Mouse (Mus musculus) liver, postnatal 0 days (tissue): ENCODE results near the gene Lmtk3. TPM values are rescaled to one million over a fixed set of nuclear protein-coding genes. Genes with fewer than 3 reads are reported as not detected.

ENCODE experiments used
- ATAC-seq: fragments of 200-750 bp; cut with Nextera tagmentation; 2 replicates; pipeline ENCODE4 v1.8.0; 2017; ENCODE audit warnings: mild to moderate bottlenecking, moderate library complexity
- DNase-seq: peaks from one replicate; pipeline ENCODE4 v3.0.0-alpha.2; 2016
- H3K27ac ChIP-seq: fragments of 300-500 bp; sonication (generic); 2 replicates; pipeline ENCODE4 v1.5.1; 2014; ENCODE audit warnings: antibody characterized with exemption, moderate library complexity, mild to moderate bottlenecking, low read depth
- H3K27me3 ChIP-seq: fragments of 300-500 bp; sonication (generic); 2 replicates; pipeline ENCODE4 v1.6.1; 2014; ENCODE audit warnings: low read length, control low read depth, mixed read lengths; ENCODE audit not compliant: insufficient read depth
- H3K36me3 ChIP-seq: fragments of 300-500 bp; sonication (generic); replicated peaks from 2 replicates; pipeline ENCODE4 v1.6.1; 2014; ENCODE audit warnings: mild to moderate bottlenecking, control low read depth, low read length, moderate library complexity, mixed read lengths; ENCODE audit not compliant: insufficient read depth
- H3K4me1 ChIP-seq: fragments of 300-500 bp; sonication (generic); 2 replicates; pipeline ENCODE4 v1.6.1; 2014; ENCODE audit warnings: antibody characterized with exemption, mild to moderate bottlenecking, control low read depth; ENCODE audit not compliant: insufficient read depth
- H3K4me2 ChIP-seq: fragments of 300-500 bp; sonication (generic); 2 replicates; pipeline ENCODE4 v1.6.1; 2014; ENCODE audit warnings: low read depth, mild to moderate bottlenecking, low read length, moderate library complexity, mixed read lengths
- H3K4me3 ChIP-seq: fragments of 300-500 bp; sonication (generic); 2 replicates; pipeline ENCODE4 v1.5.1; 2014; ENCODE audit warnings: low read depth, low read length
- H3K9ac ChIP-seq: fragments of 300-500 bp; sonication (generic); replicated peaks from 2 replicates; pipeline ENCODE4 v1.6.1; 2014; ENCODE audit warnings: mild to moderate bottlenecking, moderate library complexity
- H3K9me3 ChIP-seq: fragments of 300-500 bp; sonication (generic); 2 replicates; pipeline ENCODE4 v1.6.1; 2016; ENCODE audit warnings: mild to moderate bottlenecking, control low read depth, low read length, mixed read lengths
- CTCF ChIP-seq: sonication (generic); IDR thresholded peaks from 2 replicates; pipeline ENCODE4 v1.5.1; 2016; ENCODE audit warnings: antibody characterized with exemption, low read depth
- EP300 ChIP-seq: IDR thresholded peaks from 2 replicates; pipeline ENCODE4 v1.6.1; 2016; ENCODE audit warnings: antibody characterized with exemption, low read depth, mild to moderate bottlenecking
- WGBS: fragments of 180-500 bp; shearing (Covaris S2); extraction: QIAGEN DNeasy Blood & Tissue Kit; methylation state at CpG from one replicate; pipeline ENCODE4 v1.1.7; 2014; ENCODE audit not compliant: insufficient replicate concordance; 5-methylcytosine and 5-hydroxymethylcytosine counted together
- polyA plus RNA-seq: library from polyadenylated mRNA; unstranded; fragments of >200 nt; fragmentation: Nextera tagmentation; extraction: Ambion mirVana; gene quantifications from 2 replicates; pipeline ENCODE4 v1.2.1, GENCODE M21; 2015

Lmtk3 gene
- polyA plus RNA-seq, 1 experiment from 2014 or later = not detected

DNA sequence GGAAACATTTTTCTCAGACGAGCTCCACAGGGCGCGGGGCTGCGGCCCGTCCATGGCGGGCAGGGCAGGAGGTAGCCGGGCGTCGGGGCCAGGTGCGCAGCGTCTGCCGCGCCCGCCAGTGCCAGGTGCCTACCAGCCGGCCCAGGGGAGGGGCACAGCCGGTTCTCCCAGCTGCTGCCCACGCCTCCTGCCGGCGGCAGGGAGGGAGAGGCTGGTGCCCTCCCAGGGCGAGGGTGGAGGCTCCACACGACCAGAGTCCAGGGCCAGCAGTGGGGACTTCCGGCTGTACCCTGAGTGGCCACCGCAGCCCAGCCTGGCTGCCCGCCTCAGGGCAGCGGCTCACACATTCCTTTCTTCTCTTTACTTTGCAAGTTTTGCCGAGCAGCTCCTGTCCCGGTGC, 24.1 kb upstream of the Lmtk3 start:
- no peaks in the 10 kb centered on the region for H3K9me3 ChIP-seq
- H3K27me3 ChIP-seq = peaks cover 20% of the 10 kb centered on the region
- ATAC-seq = peak; percentile 71
- 13% methylated on average over 26 of the region's 27 CpGs for WGBS
- no peak overlapping the region for H3K4me3 ChIP-seq
- TF ChIP-seq CTCF = no peak
- TF ChIP-seq EP300 = no peak
- H3K4me1 ChIP-seq = no peaks in the 10 kb centered on the region
- no peaks in the 10 kb centered on the region for H3K36me3 ChIP-seq
- H3K9ac ChIP-seq = no peak overlapping the region
- peak overlapping the region; percentile 26; the same call in 1 of the 2 replicates for H3K4me2 ChIP-seq
- no peak for DNase-seq
- no peak overlapping the region for H3K27ac ChIP-seq

DNA sequence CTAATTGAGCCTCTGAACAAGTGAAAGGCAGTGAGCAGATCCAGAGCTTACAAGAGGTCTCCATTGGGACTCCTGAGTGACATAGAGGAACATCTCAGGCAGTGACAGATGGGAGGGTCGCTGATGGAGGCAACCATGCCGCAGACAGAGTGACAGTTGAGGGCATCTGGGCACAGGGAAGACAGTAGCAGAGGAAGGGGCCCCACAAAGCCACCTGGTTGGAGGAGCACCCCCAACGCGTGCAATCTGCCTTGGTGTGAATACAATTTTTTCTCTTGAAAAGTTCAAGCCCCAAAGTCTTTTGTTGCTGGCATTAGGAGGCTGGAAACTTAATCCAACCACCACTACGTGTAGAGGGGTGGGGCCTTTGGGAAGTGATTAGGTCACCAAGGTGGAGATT, 23.4 kb upstream of the Lmtk3 start:
- no peaks in the 10 kb centered on the region for H3K4me1 ChIP-seq
- peaks cover 20% of the 10 kb centered on the region for H3K27me3 ChIP-seq
- WGBS = 65% methylated on average over 5 of the region's 5 CpGs
- no peak for TF ChIP-seq CTCF
- no peak for TF ChIP-seq EP300
- no peaks in the 10 kb centered on the region for H3K9me3 ChIP-seq
- DNase-seq (no peak), ATAC-seq (no peak)
- H3K27ac ChIP-seq = no peak overlapping the region
- no peak overlapping the region for H3K4me3 ChIP-seq
- H3K4me2 ChIP-seq = no peak overlapping the region
- H3K9ac ChIP-seq = no peak overlapping the region
- H3K36me3 ChIP-seq = no peaks in the 10 kb centered on the region

DNA sequence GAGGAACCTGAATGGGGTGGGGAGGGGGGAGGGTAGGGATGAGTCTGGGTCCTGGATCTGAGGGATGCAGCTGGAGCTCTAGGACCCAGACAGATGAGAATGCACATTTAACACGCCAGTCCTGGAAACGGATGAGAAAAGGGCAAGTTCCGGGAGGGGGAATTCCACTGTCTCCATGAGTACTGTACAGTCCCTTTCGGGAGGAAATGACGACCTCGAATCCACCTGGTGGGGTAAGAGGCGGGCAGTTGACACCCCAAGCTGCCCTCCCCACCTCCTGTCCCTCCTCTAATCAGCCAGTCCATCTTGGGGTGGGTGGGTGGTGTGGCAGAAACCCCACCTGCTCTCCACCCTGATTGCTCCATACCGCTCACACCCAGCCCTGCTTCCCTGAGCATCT, 17.5 kb upstream of the Lmtk3 start:
- no peaks in the 10 kb centered on the region for H3K27me3 ChIP-seq

DNA sequence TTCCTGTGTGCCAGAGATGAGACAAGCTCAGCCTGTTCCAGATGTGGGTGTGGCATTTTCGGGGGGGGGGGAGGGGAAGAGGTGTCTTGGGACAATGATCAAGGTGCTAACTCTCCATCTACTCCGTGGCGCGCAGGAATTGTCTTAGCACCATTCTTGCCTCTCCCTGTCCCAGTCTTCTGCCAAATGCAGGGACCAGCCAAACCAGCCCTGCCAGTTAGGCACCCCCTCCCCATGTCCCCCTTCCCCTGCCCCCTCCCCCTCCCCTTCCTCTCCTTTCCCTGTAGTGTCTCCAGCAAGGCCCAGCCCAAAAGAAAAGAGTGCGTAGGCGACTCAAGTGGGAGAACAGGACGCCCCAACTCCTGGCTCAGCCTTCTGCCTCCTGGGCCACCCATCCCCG, 16.8 kb upstream of the Lmtk3 start:
- ATAC-seq (no peak), DNase-seq (no peak)
- H3K9ac ChIP-seq = no peak overlapping the region
- H3K4me2 ChIP-seq = no peak overlapping the region
- H3K4me1 ChIP-seq = no peaks in the 10 kb centered on the region
- no peaks in the 10 kb centered on the region for H3K9me3 ChIP-seq
- no peak overlapping the region for H3K4me3 ChIP-seq
- H3K36me3 ChIP-seq = no peaks in the 10 kb centered on the region
- WGBS = 55% methylated on average over 8 of the region's 8 CpGs
- no peak overlapping the region for H3K27ac ChIP-seq
- TF ChIP-seq CTCF (no peak), EP300 (no peak)
- no peaks in the 10 kb centered on the region for H3K27me3 ChIP-seq

More for the DNA sequence above, 17.5 kb upstream of the Lmtk3 start:
- no peak overlapping the region for H3K27ac ChIP-seq
- H3K4me2 ChIP-seq = no peak overlapping the region
- DNase-seq (no peak), ATAC-seq (peak; percentile 5; the same call in 1 of the 2 replicates)
- 51% methylated on average over 8 of the region's 8 CpGs for WGBS
- H3K4me3 ChIP-seq = no peak overlapping the region
- no peaks in the 10 kb centered on the region for H3K36me3 ChIP-seq
- no peaks in the 10 kb centered on the region for H3K9me3 ChIP-seq
- H3K9ac ChIP-seq = no peak overlapping the region
- TF ChIP-seq EP300 (no peak), CTCF (no peak)
- no peaks in the 10 kb centered on the region for H3K4me1 ChIP-seq

DNA sequence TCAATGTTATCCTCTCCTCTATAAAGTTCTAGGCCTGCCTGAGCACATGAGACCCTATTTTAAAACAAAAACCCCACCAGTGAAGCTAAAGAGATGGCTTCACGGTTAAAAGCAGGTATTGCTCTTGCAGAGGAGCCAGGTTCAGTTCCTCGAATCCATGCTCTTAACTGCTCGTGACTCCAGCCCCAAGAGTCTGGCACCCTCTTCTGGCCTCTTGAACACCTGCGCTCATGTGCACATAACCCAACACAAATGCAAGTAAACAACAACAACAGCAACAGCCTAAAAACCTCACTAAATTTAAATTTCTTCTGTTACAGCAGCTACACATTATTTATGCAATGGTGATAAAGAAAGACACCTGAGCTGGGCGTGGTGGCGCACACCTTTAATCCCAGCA, 16.0 kb upstream of the Lmtk3 start:
- DNase-seq (no peak), ATAC-seq (no peak)
- Histone ChIP-seq H3K4me1 (no peaks in the 10 kb centered on the region), H3K36me3 (no peaks in the 10 kb centered on the region), H3K4me3 (no peak overlapping the region), H3K27ac (no peak overlapping the region), H3K27me3 (no peaks in the 10 kb centered on the region), H3K9ac (no peak overlapping the region), H3K9me3 (no peaks in the 10 kb centered on the region), H3K4me2 (no peak overlapping the region)
- WGBS = 87% methylated on average over 6 of the region's 6 CpGs
- TF ChIP-seq EP300 (no peak), CTCF (no peak)

DNA sequence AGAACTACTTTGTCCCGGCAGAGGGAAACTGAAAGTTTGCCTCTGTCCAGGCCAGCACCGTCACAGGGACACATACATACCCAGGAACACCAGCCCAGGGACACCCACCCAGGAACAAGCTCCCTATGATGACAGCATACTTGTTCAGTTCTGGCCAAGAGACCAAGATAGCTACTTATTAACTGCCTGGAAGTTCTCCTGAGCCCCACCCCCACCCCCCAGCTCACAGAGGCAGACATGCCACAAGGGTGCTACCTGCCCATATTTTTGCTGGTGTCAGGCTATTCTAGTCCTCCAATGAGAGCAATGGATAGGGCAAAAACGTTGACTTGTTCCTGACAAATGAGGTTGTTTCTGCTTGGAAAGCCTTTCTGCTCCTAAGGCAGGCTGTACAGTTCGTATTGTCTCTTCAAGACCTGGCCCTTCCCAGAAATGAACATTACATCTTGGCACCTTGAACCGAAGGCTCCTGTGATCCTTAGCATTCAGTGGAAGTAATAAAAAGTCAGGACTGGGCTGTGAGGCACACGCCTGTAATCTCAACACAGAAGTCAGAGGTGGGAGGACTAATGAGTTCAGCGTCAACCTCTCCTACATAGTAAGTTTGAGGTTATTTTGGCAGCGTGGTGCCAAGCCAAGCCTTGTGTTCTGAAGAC, 13.0 kb upstream of the Lmtk3 start:
- Histone ChIP-seq H3K4me2 (0 out of 2 replicates have a peak overlapping the region, but pooled peaks have one; percentile 9), H3K27me3 (no peaks in the 10 kb centered on the region), H3K4me1 (no peaks in the 10 kb centered on the region), H3K27ac (no peak overlapping the region), H3K4me3 (no peak overlapping the region), H3K9ac (no peak overlapping the region), H3K36me3 (no peaks in the 10 kb centered on the region), H3K9me3 (no peaks in the 10 kb centered on the region)
- TF ChIP-seq EP300 = no peak
- no peak for TF ChIP-seq CTCF
- ATAC-seq (peak; percentile 83), DNase-seq (peak; percentile 39)
- WGBS = 55% methylated on average over 8 of the region's 8 CpGs
